Mouse (Mus musculus) kidney, embryonic 14.5 days (tissue): Measurements from ENCODE around the gene Kif16b. TPM values are rescaled to one million over a fixed set of nuclear protein-coding genes. Genes with fewer than 3 reads are reported as not detected.

Experiments
- ATAC-seq: fragments of 200-750 bp; cut with Nextera tagmentation; 2 replicates; pipeline ENCODE4 v1.8.0; 2017; ENCODE audit warnings: moderate number of reproducible peaks, mild to moderate bottlenecking, moderate TSS enrichment, moderate library complexity; ENCODE audit not compliant: low FRiP score, low TSS enrichment
- H3K27ac ChIP-seq: fragments of 300-500 bp; sonication (generic); 2 replicates; pipeline ENCODE4 v1.5.1; 2014; ENCODE audit warnings: low read depth, mild to moderate bottlenecking, low read length, moderate library complexity, mixed read lengths
- H3K27me3 ChIP-seq: fragments of 300-500 bp; sonication (generic); 2 replicates; pipeline ENCODE4 v1.6.1; 2014; ENCODE audit warnings: mild to moderate bottlenecking, low read length; ENCODE audit not compliant: control insufficient read depth, insufficient read depth
- H3K36me3 ChIP-seq: fragments of 300-500 bp; sonication (generic); 2 replicates; pipeline ENCODE4 v1.6.1; 2014; ENCODE audit warnings: low read length, mixed read lengths; ENCODE audit not compliant: control insufficient read depth, insufficient read depth
- H3K4me1 ChIP-seq: fragments of 300-500 bp; sonication (generic); 2 replicates; pipeline ENCODE4 v1.6.1; 2014; ENCODE audit warnings: low read length, mixed read lengths; ENCODE audit not compliant: control insufficient read depth, insufficient read depth
- H3K4me2 ChIP-seq: fragments of 300-500 bp; sonication (generic); replicated peaks from 2 replicates; pipeline ENCODE4 v1.6.1; 2014; ENCODE audit warnings: low read depth, mild to moderate bottlenecking, low read length
- H3K4me3 ChIP-seq: fragments of 300-500 bp; sonication (generic); 2 replicates; pipeline ENCODE4 v1.5.1; 2014; ENCODE audit warnings: mild to moderate bottlenecking, low read length
- H3K9ac ChIP-seq: fragments of 300-500 bp; sonication (generic); 2 replicates; pipeline ENCODE4 v1.6.1; 2014; ENCODE audit warnings: low read depth, mild to moderate bottlenecking, low read length, moderate library complexity
- H3K9me3 ChIP-seq: fragments of 300-500 bp; sonication (generic); 2 replicates; pipeline ENCODE4 v1.6.1; 2016; ENCODE audit warnings: low read length; ENCODE audit not compliant: control insufficient read depth
- WGBS: fragments of 180-500 bp; shearing (Covaris S2); extraction: QIAGEN DNeasy Blood & Tissue Kit; methylation state at CpG from one replicate; pipeline ENCODE4 v1.1.7; 2014; 5-methylcytosine and 5-hydroxymethylcytosine counted together
- polyA plus RNA-seq: library from polyadenylated mRNA; unstranded; fragments of >200 nt; fragmentation: Nextera tagmentation; extraction: Ambion mirVana; gene quantifications from 2 replicates; pipeline ENCODE4 v1.2.1, GENCODE M21; 2014

Gene Kif16b
- polyA plus RNA-seq, 1 experiment from 2014 or later: 17.1 TPM

- H3K27ac ChIP-seq: no peak overlapping the region
- no peak overlapping the region for H3K9ac ChIP-seq
- ATAC-seq: no peak
- no peaks in the 10 kb centered on the region for H3K9me3 ChIP-seq
- H3K27me3 ChIP-seq: no peaks in the 10 kb centered on the region
- H3K36me3 ChIP-seq: no peaks in the 10 kb centered on the region; the same call in 1 of the 2 replicates
- no peak overlapping the region for H3K4me2 ChIP-seq
- H3K4me3 ChIP-seq: no peak overlapping the region
- 60% methylated on average over 3 of the region's 3 CpGs for WGBS
- no peaks in the 10 kb centered on the region for H3K4me1 ChIP-seq
These were observed 62.6 kb downstream of the Kif16b start for GRCm38 (mm10) chr2:142838775-142839174.

DNA sequence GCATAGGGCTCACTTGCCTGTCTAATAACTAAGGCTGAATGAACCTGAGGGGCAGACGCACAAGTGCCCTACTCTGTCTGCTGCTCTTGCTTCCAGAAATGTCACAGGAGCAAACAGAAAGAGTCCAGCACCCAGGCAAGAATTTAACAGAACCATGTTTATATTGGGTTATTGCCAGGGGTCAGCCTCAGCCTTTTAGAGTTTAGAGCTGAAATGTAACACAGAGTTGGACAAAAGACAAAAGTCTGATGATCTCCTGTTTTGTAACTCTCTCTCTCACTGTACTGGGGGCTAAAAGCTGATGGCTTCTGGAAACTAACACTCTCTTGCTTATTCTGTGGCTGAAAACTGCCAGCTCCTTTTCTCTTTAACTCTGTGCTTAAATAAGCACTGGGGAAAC lies 63.2 kb downstream of the Kif16b start:
- Histone ChIP-seq H3K4me1 (no peaks in the 10 kb centered on the region), H3K4me2 (no peak overlapping the region), H3K27me3 (no peaks in the 10 kb centered on the region), H3K9me3 (no peaks in the 10 kb centered on the region), H3K4me3 (no peak overlapping the region), H3K9ac (no peak overlapping the region), H3K36me3 (no peaks in the 10 kb centered on the region; the same call in 1 of the 2 replicates), H3K27ac (no peak overlapping the region)
- WGBS: 56% methylated on average over 1 of the region's 1 CpGs
- peak; percentile 49; the same call in 1 of the 2 replicates for ATAC-seq

DNA sequence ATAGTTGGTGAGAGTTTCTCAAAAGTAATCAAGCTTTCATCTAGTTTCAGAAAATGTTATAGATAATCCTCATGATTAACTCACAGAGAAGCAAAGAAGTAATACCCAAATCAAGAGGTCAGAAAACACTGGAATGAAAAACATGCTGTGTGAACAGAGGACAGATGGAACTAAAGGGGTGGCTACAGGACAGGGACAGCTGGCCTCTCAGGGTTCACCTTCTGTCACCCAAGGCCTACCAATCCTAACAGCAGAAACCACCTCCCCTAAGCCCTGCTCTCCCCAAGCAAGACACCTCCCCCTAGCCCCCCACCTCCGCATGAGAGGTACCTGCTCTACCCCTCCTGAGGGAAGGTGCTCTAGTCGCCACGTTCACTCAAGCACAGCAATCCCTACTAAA lies 66.6 kb downstream of the Kif16b start:
- ATAC-seq: no peak
- H3K4me1 ChIP-seq: no peaks in the 10 kb centered on the region
- H3K4me3 ChIP-seq: no peak overlapping the region
- no peak overlapping the region for H3K9ac ChIP-seq
- no peaks in the 10 kb centered on the region for H3K9me3 ChIP-seq
- no peaks in the 10 kb centered on the region; the same call in 1 of the 2 replicates for H3K36me3 ChIP-seq
- no peaks in the 10 kb centered on the region for H3K27me3 ChIP-seq
- 81% methylated on average over 3 of the region's 3 CpGs for WGBS
- H3K27ac ChIP-seq: no peak overlapping the region
- H3K4me2 ChIP-seq: no peak overlapping the region

DNA sequence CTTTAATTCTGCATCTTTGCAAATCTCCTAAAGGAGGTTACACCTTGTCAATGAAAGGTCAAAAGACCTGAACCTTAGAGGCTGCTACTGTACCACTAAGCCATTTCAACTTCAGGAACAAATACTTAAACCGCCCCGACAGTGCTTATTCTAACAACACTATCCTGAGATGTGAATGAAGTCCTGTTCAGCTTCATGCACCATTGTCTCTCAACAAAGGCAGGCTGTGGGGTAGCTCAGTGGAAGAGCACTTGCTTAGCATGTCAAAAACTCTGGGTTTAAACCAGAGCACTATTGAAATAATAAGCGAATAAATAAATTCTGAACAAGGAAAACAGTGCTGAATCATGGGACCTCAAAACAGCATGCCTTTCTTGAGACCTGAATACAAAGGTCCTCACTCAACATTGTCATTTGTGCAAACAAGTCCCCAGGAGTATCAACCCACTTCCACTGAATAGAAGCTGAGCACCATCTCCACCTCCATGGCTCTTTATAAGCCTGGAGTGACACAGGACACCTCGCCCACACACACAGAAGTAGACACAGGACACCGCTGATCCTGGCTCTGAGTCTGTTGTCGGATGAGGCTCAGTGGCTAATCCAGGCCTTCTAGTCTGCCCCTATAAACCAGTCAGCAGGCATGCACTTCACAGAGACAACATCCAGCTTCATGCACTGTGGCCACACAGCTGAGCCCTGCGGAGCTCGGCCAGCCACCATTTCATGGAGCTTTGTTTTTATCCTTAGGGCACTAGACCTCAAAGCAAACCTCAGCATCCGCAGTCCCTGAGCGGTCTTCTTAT lies 68.5 kb downstream of the Kif16b start:
- Histone ChIP-seq H3K4me1 (no peaks in the 10 kb centered on the region), H3K9ac (no peak overlapping the region), H3K27me3 (no peaks in the 10 kb centered on the region), H3K36me3 (no peaks in the 10 kb centered on the region; the same call in 1 of the 2 replicates), H3K9me3 (no peaks in the 10 kb centered on the region), H3K4me2 (no peak overlapping the region), H3K4me3 (no peak overlapping the region), H3K27ac (no peak overlapping the region)
- 62% methylated on average over 10 of the region's 10 CpGs for WGBS
- peak; percentile 69 for ATAC-seq

DNA sequence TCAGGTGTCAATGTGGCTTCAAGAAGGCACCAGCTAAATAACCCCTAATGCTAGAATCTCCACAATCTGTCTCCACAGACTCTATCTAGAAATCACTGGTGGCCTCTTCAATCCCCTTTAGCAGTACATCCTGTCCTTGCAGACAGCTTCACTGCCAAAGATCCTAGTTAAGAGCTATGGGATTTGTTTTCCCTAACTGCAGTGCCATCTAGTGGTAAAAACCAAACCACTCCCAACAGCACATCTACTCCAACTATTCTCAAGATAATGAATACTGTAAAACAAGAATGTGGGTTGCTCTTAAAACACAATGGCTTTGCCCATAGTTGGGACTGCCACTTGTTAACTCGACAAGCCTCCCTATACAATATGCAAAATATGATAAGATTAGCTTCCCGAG lies 88.3 kb downstream of the Kif16b start:
- H3K27me3 ChIP-seq: no peaks in the 10 kb centered on the region

GRCm38 (mm10) chr2:142803760-142804448 lies 97.4 kb downstream of the Kif16b start:
- Histone ChIP-seq H3K36me3 (no peaks in the 10 kb centered on the region), H3K4me3 (no peak overlapping the region), H3K4me1 (no peaks in the 10 kb centered on the region), H3K27me3 (no peaks in the 10 kb centered on the region), H3K9me3 (no peaks in the 10 kb centered on the region), H3K4me2 (no peak overlapping the region), H3K9ac (no peak overlapping the region), H3K27ac (no peak overlapping the region)
- ATAC-seq: no peak
- 97% methylated on average over 1 of the region's 1 CpGs for WGBS

More for the DNA sequence above, 88.3 kb downstream of the Kif16b start:
- H3K27ac ChIP-seq: no peak overlapping the region
- H3K4me2 ChIP-seq: no peak overlapping the region
- H3K4me3 ChIP-seq: no peak overlapping the region
- no peaks in the 10 kb centered on the region for H3K4me1 ChIP-seq
- H3K9me3 ChIP-seq: no peaks in the 10 kb centered on the region
- peak; percentile 89; the same call in 1 of the 2 replicates for ATAC-seq
- H3K36me3 ChIP-seq: no peaks in the 10 kb centered on the region
- H3K9ac ChIP-seq: no peak overlapping the region
- WGBS: 49% methylated on average over 2 of the region's 2 CpGs

DNA sequence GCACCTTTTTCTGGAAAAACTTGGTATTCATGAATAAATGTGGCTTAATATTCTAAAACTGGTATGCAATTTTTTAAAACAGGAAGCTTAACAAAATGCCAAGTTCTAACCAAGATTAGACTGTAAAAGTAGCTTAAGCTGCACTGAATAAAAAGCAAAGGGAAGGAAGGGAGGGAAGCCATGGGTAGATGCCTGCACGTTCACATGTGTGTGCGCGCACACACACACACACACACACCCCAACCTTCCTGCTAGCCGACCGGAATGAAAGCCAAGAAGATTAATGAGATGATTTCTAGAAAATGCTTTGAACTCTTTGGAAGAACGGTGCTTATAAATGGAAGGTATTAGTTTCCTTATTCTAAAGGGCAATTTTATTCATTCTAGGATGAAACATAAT lies 104.0 kb downstream of the Kif16b start:
- Histone ChIP-seq H3K9ac (no peak overlapping the region), H3K4me3 (no peak overlapping the region), H3K4me1 (no peaks in the 10 kb centered on the region), H3K4me2 (no peak overlapping the region), H3K36me3 (no peaks in the 10 kb centered on the region), H3K27ac (no peak overlapping the region), H3K9me3 (no peaks in the 10 kb centered on the region), H3K27me3 (no peaks in the 10 kb centered on the region)
- WGBS: 48% methylated on average over 6 of the region's 6 CpGs
- ATAC-seq: no peak

DNA sequence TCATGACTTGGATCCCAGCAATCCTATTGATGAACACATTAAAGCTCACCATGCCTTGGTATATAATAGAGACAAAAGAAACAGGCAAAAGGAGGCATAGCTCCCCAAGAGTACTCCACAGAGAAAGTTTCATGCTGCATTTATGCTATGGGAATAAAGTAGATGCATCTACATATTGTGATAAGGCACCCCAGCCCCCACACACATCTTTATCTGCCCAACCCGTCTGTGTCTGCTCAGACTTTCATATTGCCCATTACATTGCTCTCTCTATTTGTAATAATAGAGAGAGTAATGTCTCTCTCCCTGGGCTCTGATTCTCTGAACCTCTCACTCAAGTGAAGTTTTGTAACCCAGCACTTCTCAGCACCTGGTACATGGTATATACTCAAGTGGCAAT lies 126.0 kb downstream of the Kif16b start:
- no peak for ATAC-seq
- Histone ChIP-seq H3K27me3 (no peaks in the 10 kb centered on the region), H3K9ac (no peak overlapping the region), H3K36me3 (no peaks in the 10 kb centered on the region), H3K4me2 (no peak overlapping the region), H3K4me1 (no peaks in the 10 kb centered on the region), H3K4me3 (no peak overlapping the region), H3K9me3 (no peaks in the 10 kb centered on the region), H3K27ac (no peak overlapping the region)
- WGBS: 80% methylated on average over 1 of the region's 1 CpGs

DNA sequence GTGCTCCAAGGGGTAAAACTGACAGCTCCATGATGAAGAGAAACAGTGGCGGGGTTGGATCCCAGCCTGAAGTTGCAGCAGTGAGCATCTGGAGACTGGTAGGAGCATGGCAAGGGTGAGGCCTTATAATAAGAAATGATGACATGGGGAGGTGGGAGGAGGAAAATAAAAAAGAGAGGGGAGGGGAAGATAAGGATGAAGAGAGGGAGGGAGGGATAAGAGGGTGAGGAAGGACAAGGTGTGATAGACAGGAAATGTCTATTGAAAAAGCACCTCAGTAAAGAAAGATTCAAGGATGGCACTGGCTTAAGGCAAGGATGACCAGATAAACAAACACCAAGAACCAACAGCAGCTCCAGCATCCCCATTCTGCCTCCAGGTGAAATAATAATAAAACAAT lies 126.6 kb downstream of the Kif16b start:
- H3K27ac ChIP-seq: no peak overlapping the region
- ATAC-seq: no peak
- no peak overlapping the region for H3K4me2 ChIP-seq
- no peaks in the 10 kb centered on the region for H3K4me1 ChIP-seq
- H3K4me3 ChIP-seq: no peak overlapping the region
- H3K27me3 ChIP-seq: no peaks in the 10 kb centered on the region
- no peak overlapping the region for H3K9ac ChIP-seq
- WGBS: 53% methylated on average over 1 of the region's 1 CpGs
- H3K36me3 ChIP-seq: no peaks in the 10 kb centered on the region
- H3K9me3 ChIP-seq: no peaks in the 10 kb centered on the region
